Mouse (Mus musculus) stomach, postnatal 0 days (tissue): ENCODE results near the gene Lrrc2. TPM values are rescaled to one million over a fixed set of nuclear protein-coding genes. Genes with fewer than 3 reads are reported as not detected.

Source experiments
- ATAC-seq: fragments of 200-750 bp; cut with Nextera tagmentation; 2 replicates; pipeline ENCODE4 v1.8.0; 2017; ENCODE audit not compliant: low FRiP score, low TSS enrichment
- DNase-seq: peaks from one replicate; pipeline ENCODE4 v3.0.0-alpha.2; 2016; ENCODE audit warnings: low spot score
- H3K27ac ChIP-seq: fragments of 300-500 bp; sonication (generic); replicated peaks from 2 replicates; pipeline ENCODE4 v1.5.1; 2014; ENCODE audit warnings: mild to moderate bottlenecking, control low read depth
- H3K27me3 ChIP-seq: fragments of 300-500 bp; sonication (generic); 2 replicates; pipeline ENCODE4 v1.6.1; 2014; ENCODE audit warnings: low read length; ENCODE audit not compliant: control insufficient read depth, insufficient read depth
- H3K36me3 ChIP-seq: fragments of 300-500 bp; sonication (generic); 2 replicates; pipeline ENCODE4 v1.6.1; 2014; ENCODE audit warnings: low read length, mixed read lengths; ENCODE audit not compliant: control insufficient read depth, insufficient read depth
- H3K4me1 ChIP-seq: fragments of 300-500 bp; sonication (generic); replicated peaks from 2 replicates; pipeline ENCODE4 v1.6.1; 2014; ENCODE audit warnings: antibody characterized with exemption; ENCODE audit not compliant: control insufficient read depth, insufficient read depth
- H3K4me2 ChIP-seq: fragments of 300-500 bp; sonication (generic); replicated peaks from 2 replicates; pipeline ENCODE4 v1.6.1; 2014; ENCODE audit warnings: low read depth, mild to moderate bottlenecking, control low read depth, moderate library complexity
- H3K4me3 ChIP-seq: fragments of 300-500 bp; sonication (generic); 2 replicates; pipeline ENCODE4 v1.5.1; 2014; ENCODE audit warnings: low read depth, low read length, control low read depth
- H3K9ac ChIP-seq: fragments of 300-500 bp; sonication (generic); 2 replicates; pipeline ENCODE4 v1.6.1; 2014; ENCODE audit warnings: mild to moderate bottlenecking, low read length, control low read depth, mixed read lengths
- H3K9me3 ChIP-seq: fragments of 300-500 bp; sonication (generic); 2 replicates; pipeline ENCODE4 v1.6.1; 2016; ENCODE audit warnings: low read length; ENCODE audit not compliant: control insufficient read depth
- CTCF ChIP-seq: IDR thresholded peaks from 2 replicates; pipeline ENCODE4 v1.5.1; 2016; ENCODE audit warnings: antibody characterized with exemption, low read depth, mild to moderate bottlenecking, moderate library complexity
- EP300 ChIP-seq: optimal IDR thresholded peaks from 2 replicates; pipeline ENCODE3; 2016; ENCODE audit warnings: antibody characterized with exemption
- WGBS: fragments of 180-500 bp; shearing (Covaris S2); extraction: QIAGEN DNeasy Blood & Tissue Kit; methylation state at CpG from one replicate; pipeline ENCODE4 v1.1.7; 2014; 5-methylcytosine and 5-hydroxymethylcytosine counted together
- polyA plus RNA-seq: library from polyadenylated mRNA; unstranded; fragments of >200 nt; fragmentation: Nextera tagmentation; extraction: Ambion mirVana; gene quantifications from 2 replicates; pipeline ENCODE4 v1.2.1, GENCODE M21; 2015

Lrrc2 gene
- polyA plus RNA-seq, 1 experiment from 2014 or later: 0.08 TPM

- Histone ChIP-seq H3K4me3 (no peak overlapping the region), H3K4me1 (no peaks in the 10 kb centered on the region), H3K36me3 (no peaks in the 10 kb centered on the region), H3K9me3 (no peaks in the 10 kb centered on the region), H3K27me3 (no peaks in the 10 kb centered on the region), H3K9ac (no peak overlapping the region), H3K27ac (no peak overlapping the region), H3K4me2 (no peak overlapping the region)
- WGBS: 48% methylated on average over 21 of the region's 21 CpGs
- ATAC-seq: no peak
- no peak for TF ChIP-seq EP300
- TF ChIP-seq CTCF: no peak
- DNase-seq: no peak
Observed at GRCm38 (mm10) chr9:110914631-110915236, 36.6 kb upstream of the Lrrc2 start.

GRCm38 (mm10) chr9:110915466-110915865, 35.9 kb upstream of the Lrrc2 start:
- 52% methylated on average over 8 of the region's 8 CpGs for WGBS
- Histone ChIP-seq H3K9me3 (no peaks in the 10 kb centered on the region), H3K4me3 (no peak overlapping the region), H3K27me3 (no peaks in the 10 kb centered on the region), H3K4me1 (no peaks in the 10 kb centered on the region), H3K27ac (no peak overlapping the region), H3K4me2 (no peak overlapping the region), H3K36me3 (no peaks in the 10 kb centered on the region), H3K9ac (no peak overlapping the region)
- TF ChIP-seq CTCF: no peak
- ATAC-seq (no peak), DNase-seq (no peak)

- ATAC-seq (no peak), DNase-seq (no peak)
- WGBS: 85% methylated on average over 7 of the region's 7 CpGs
- Histone ChIP-seq H3K27ac (no peak within 1 kb of the TSS), H3K4me3 (no peak within 1 kb of the TSS), H3K4me1 (no peaks in the 10 kb centered on the region), H3K27me3 (no peaks in the 10 kb centered on the region), H3K36me3 (no peaks in the 10 kb centered on the region), H3K4me2 (no peak within 1 kb of the TSS), H3K9me3 (no peaks in the 10 kb centered on the region), H3K9ac (no peak within 1 kb of the TSS)
- TF ChIP-seq CTCF (no peak), EP300 (no peak)
Observed at GRCm38 (mm10) chr9:110916786-110917185, 34.6 kb upstream of the Lrrc2 start, which contains the start of gene Fam240a. Gene Fam240a, minus strand, starts transcription at chr9:110916861.

GRCm38 (mm10) chr9:110920665-110921419, 30.5 kb upstream of the Lrrc2 start:
- WGBS: 62% methylated on average over 15 of the region's 15 CpGs
- ATAC-seq (no peak), DNase-seq (no peak)
- H3K9me3 ChIP-seq: no peaks in the 10 kb centered on the region
- no peaks in the 10 kb centered on the region for H3K27me3 ChIP-seq
- H3K27ac ChIP-seq: no peak overlapping the region
- no peak overlapping the region for H3K9ac ChIP-seq
- no peaks in the 10 kb centered on the region for H3K36me3 ChIP-seq
- TF ChIP-seq CTCF: no peak
- no peak for TF ChIP-seq EP300
- H3K4me2 ChIP-seq: no peak overlapping the region
- no peak overlapping the region for H3K4me3 ChIP-seq
- no peaks in the 10 kb centered on the region for H3K4me1 ChIP-seq

GRCm38 (mm10) chr9:110922759-110923158, 28.6 kb upstream of the Lrrc2 start:
- Histone ChIP-seq H3K4me3 (no peak overlapping the region), H3K4me2 (no peak overlapping the region), H3K9ac (no peak overlapping the region), H3K27ac (no peak overlapping the region), H3K4me1 (no peaks in the 10 kb centered on the region), H3K36me3 (no peaks in the 10 kb centered on the region), H3K9me3 (no peaks in the 10 kb centered on the region), H3K27me3 (no peaks in the 10 kb centered on the region)
- WGBS: 15% methylated on average over 7 of the region's 7 CpGs
- no peak for ATAC-seq
- TF ChIP-seq CTCF (peak; percentile 94), EP300 (no peak)
- peak; percentile 78 for DNase-seq

GRCm38 (mm10) chr9:110931573-110931972, 19.8 kb upstream of the Lrrc2 start:
- Histone ChIP-seq H3K9me3 (no peaks in the 10 kb centered on the region), H3K36me3 (no peaks in the 10 kb centered on the region), H3K27me3 (no peaks in the 10 kb centered on the region), H3K4me2 (no peak overlapping the region), H3K9ac (no peak overlapping the region), H3K27ac (no peak overlapping the region), H3K4me1 (no peaks in the 10 kb centered on the region), H3K4me3 (no peak overlapping the region)
- TF ChIP-seq CTCF (no peak), EP300 (no peak)
- no peak for DNase-seq
- 59% methylated on average over 6 of the region's 6 CpGs for WGBS
- no peak for ATAC-seq
